14 mouse cellular contexts compared by ENCODE assay signal in the genomic region with DNA sequence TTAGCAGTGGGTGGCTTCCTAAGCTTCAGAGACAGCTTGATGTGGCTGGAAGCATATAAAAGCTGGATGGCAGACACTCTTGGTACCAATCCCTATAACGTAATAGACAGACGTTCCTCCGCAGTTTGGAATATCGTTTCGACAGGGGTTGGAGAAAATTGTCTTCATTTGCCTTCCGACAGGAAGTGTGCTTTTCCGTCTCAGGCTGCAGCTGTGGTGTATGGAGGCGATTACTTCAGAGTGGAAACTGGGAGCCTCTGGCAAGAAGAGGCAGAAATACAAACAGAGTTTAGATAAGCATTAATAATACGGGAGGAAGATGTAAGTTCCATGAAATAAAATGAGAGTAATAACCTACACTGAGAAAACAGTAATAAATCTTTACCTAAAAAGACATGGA. TPM values are rescaled to one million over a fixed set of nuclear protein-coding genes. Genes with fewer than 3 reads are reported as not detected.
DNase-seq lines count a peak whose midpoint lies in the region; ATAC-seq and TF ChIP-seq lines count a peak whose summit lies in the region.
"Had no signal": no experiment of that assay in that cellular context is flagged by ENCODE, and none has a peak within 500 bp of the region (broad histone marks: within the 10 kb centered on the region; RNA-seq: fewer than 3 reads in every experiment).

No protein-coding gene starts in this region.

- H3K27ac ChIP-seq in intestine, embryonic 14.5 days (ENCODE audit: low read depth) = peak overlapping the region; percentile 57; the same call in 1 of the 2 replicates
- H3K27ac ChIP-seq in intestine, postnatal 0 days (ENCODE audit: low read depth, low read length) = no peak overlapping the region; the same call in 1 of the 2 replicates
- peak overlapping the region; percentile 70 for H3K27ac ChIP-seq in embryonic facial prominence, embryonic 10.5 days (replicated peaks)
- H3K27ac ChIP-seq in embryonic facial prominence, embryonic 13.5 days = 0 out of 2 replicates have a peak overlapping the region, but pooled peaks have one; percentile 29
- peak overlapping the region; percentile 33; the same call in 1 of the 2 replicates for H3K27ac ChIP-seq in limb, embryonic 13.5 days
- H3K27ac ChIP-seq: hindbrain, embryonic 15.5 days; liver, embryonic 14.5 days; midbrain, embryonic 12.5 days; neural tube, embryonic 12.5 days had no signal

- peaks cover 17% of the 10 kb centered on the region; the same call in 1 of the 2 replicates for H3K4me1 ChIP-seq in intestine, embryonic 14.5 days (replicated peaks; ENCODE audit: control insufficient read depth, insufficient read depth, low read length)
- no peaks in the 10 kb centered on the region for H3K4me1 ChIP-seq in intestine, postnatal 0 days (replicated peaks; ENCODE audit: control insufficient read depth, insufficient read depth, low read length)
- H3K4me1 ChIP-seq in embryonic facial prominence, embryonic 10.5 days = peaks cover 17% of the 10 kb centered on the region
- peaks cover 27% of the 10 kb centered on the region for H3K4me1 ChIP-seq in embryonic facial prominence, embryonic 13.5 days
- H3K4me1 ChIP-seq in limb, embryonic 13.5 days = peaks cover 41% of the 10 kb centered on the region
- H3K4me1 ChIP-seq: midbrain, embryonic 12.5 days; neural tube, embryonic 12.5 days had no signal

- H3K36me3 ChIP-seq in intestine, embryonic 14.5 days (ENCODE audit: control insufficient read depth, insufficient read depth, low read length) = no peaks in the 10 kb centered on the region
- H3K36me3 ChIP-seq in intestine, postnatal 0 days (ENCODE audit: control insufficient read depth, insufficient read depth) = no peaks in the 10 kb centered on the region
- H3K36me3 ChIP-seq in embryonic facial prominence, embryonic 10.5 days (replicated peaks) = no peaks in the 10 kb centered on the region
- H3K36me3 ChIP-seq in embryonic facial prominence, embryonic 13.5 days = no peaks in the 10 kb centered on the region
- no peaks in the 10 kb centered on the region for H3K36me3 ChIP-seq in limb, embryonic 13.5 days
- H3K36me3 ChIP-seq: hindbrain, embryonic 15.5 days; midbrain, embryonic 12.5 days; neural tube, embryonic 12.5 days had no signal

- WGBS in intestine, embryonic 14.5 days = 27% methylated on average over 9 of the region's 9 CpGs
- WGBS in intestine, postnatal 0 days = 31% methylated on average over 9 of the region's 9 CpGs
- WGBS in embryonic facial prominence, embryonic 10.5 days = 55% methylated on average over 9 of the region's 9 CpGs
- WGBS in embryonic facial prominence, embryonic 13.5 days = 32% methylated on average over 9 of the region's 9 CpGs
- 37% methylated on average over 9 of the region's 9 CpGs for WGBS in limb, embryonic 13.5 days

- 0 out of 2 replicates have a peak overlapping the region, but pooled peaks have one; percentile 7 for H3K4me2 ChIP-seq in intestine, embryonic 14.5 days (ENCODE audit: low read length)
- no peak overlapping the region for H3K4me2 ChIP-seq in intestine, postnatal 0 days (replicated peaks; ENCODE audit: low read depth)
- no peak overlapping the region for H3K4me2 ChIP-seq in embryonic facial prominence, embryonic 13.5 days
- H3K4me2 ChIP-seq in limb, embryonic 13.5 days (replicated peaks) = no peak overlapping the region
- H3K4me2 ChIP-seq: hindbrain, embryonic 15.5 days; midbrain, embryonic 12.5 days; neural tube, embryonic 12.5 days had no signal

- no peak for ATAC-seq in intestine, embryonic 14.5 days (replicated peaks; ENCODE audit: low FRiP score, low TSS enrichment, low read depth)
- no peak for ATAC-seq in intestine, postnatal 0 days
- no peak for ATAC-seq in embryonic facial prominence, embryonic 13.5 days (ENCODE audit: insufficient number of reproducible peaks, insufficient read depth, low FRiP score, low TSS enrichment, low read depth)
- no peak for ATAC-seq in limb, embryonic 13.5 days (ENCODE audit: low FRiP score, low read depth)
- no peak for ATAC-seq in activated CD4-positive, CD25-positive, alpha-beta regulatory T cell, adult 4 months

- no peak overlapping the region for H3K9ac ChIP-seq in intestine, embryonic 14.5 days (ENCODE audit: low read length)
- no peak overlapping the region for H3K9ac ChIP-seq in intestine, postnatal 0 days (ENCODE audit: low read depth, low read length)
- no peak overlapping the region for H3K9ac ChIP-seq in embryonic facial prominence, embryonic 13.5 days
- no peak overlapping the region for H3K9ac ChIP-seq in limb, embryonic 13.5 days
- H3K9ac ChIP-seq: hindbrain, embryonic 15.5 days; liver, embryonic 14.5 days; midbrain, embryonic 12.5 days; neural tube, embryonic 12.5 days had no signal

- H3K27me3 ChIP-seq in intestine, embryonic 14.5 days (replicated peaks; ENCODE audit: control insufficient read depth, insufficient read depth, low read length) = no peaks in the 10 kb centered on the region
- H3K27me3 ChIP-seq in intestine, postnatal 0 days (replicated peaks; ENCODE audit: control insufficient read depth, insufficient read depth, low read length) = no peaks in the 10 kb centered on the region
- H3K27me3 ChIP-seq in embryonic facial prominence, embryonic 10.5 days (replicated peaks; ENCODE audit: low read depth, poor library complexity, severe bottlenecking) = no peaks in the 10 kb centered on the region
- H3K27me3 ChIP-seq in embryonic facial prominence, embryonic 13.5 days = no peaks in the 10 kb centered on the region
- H3K27me3 ChIP-seq in limb, embryonic 13.5 days = no peaks in the 10 kb centered on the region
- H3K27me3 ChIP-seq: hindbrain, embryonic 15.5 days; midbrain, embryonic 12.5 days; neural tube, embryonic 12.5 days had no signal

- H3K4me3 ChIP-seq in intestine, embryonic 14.5 days (ENCODE audit: low read depth, low read length) = no peak overlapping the region
- no peak overlapping the region for H3K4me3 ChIP-seq in intestine, postnatal 0 days (ENCODE audit: low read depth, low read length)
- H3K4me3 ChIP-seq in embryonic facial prominence, embryonic 10.5 days = no peak overlapping the region
- H3K4me3 ChIP-seq in embryonic facial prominence, embryonic 13.5 days = no peak overlapping the region
- no peak overlapping the region for H3K4me3 ChIP-seq in limb, embryonic 13.5 days
- H3K4me3 ChIP-seq: hindbrain, embryonic 15.5 days; midbrain, embryonic 12.5 days; neural tube, embryonic 12.5 days had no signal

- H3K9me3 ChIP-seq in intestine, embryonic 14.5 days (ENCODE audit: control insufficient read depth, low read length) = no peaks in the 10 kb centered on the region
- H3K9me3 ChIP-seq in intestine, postnatal 0 days (ENCODE audit: control insufficient read depth) = no peaks in the 10 kb centered on the region
- no peaks in the 10 kb centered on the region for H3K9me3 ChIP-seq in embryonic facial prominence, embryonic 10.5 days
- no peaks in the 10 kb centered on the region for H3K9me3 ChIP-seq in embryonic facial prominence, embryonic 13.5 days
- no peaks in the 10 kb centered on the region for H3K9me3 ChIP-seq in limb, embryonic 13.5 days
- H3K9me3 ChIP-seq: hindbrain, embryonic 15.5 days; midbrain, embryonic 12.5 days; neural tube, embryonic 12.5 days had no signal

- TF ChIP-seq CTCF in intestine, postnatal 0 days (IDR thresholded peaks at IDR 0.05; ENCODE audit: low read depth) = no peak

- no peak for DNase-seq in intestine, embryonic 14.5 days (ENCODE audit: low spot score)
- DNase-seq in embryonic facial prominence, embryonic 10.5 days (ENCODE audit: low spot score) = no peak
- DNase-seq in spleen, postnatal 10 days (ENCODE audit: low spot score in 2 of 2) = no peak
- DNase-seq: adrenal gland, postnatal 36 days; cerebellum, adult 11-12 months; right cerebral cortex, adult 18-20 months had no signal

RNA-seq across cellular contexts. Expression of a gene that starts 28.3 kb away (rescaled TPM):
- 9.0 and 9.1 TPM in 2 replicates for polyA plus RNA-seq in intestine, embryonic 14.5 days (2014; fragmentation: Nextera tagmentation; extraction: Ambion mirVana)
- polyA plus RNA-seq in intestine, postnatal 0 days (2015; fragmentation: Nextera tagmentation; extraction: Ambion mirVana) = 3.8 TPM in 2 replicates
- 4.6 and 6.3 TPM in 2 replicates for polyA plus RNA-seq in embryonic facial prominence, embryonic 10.5 days (2016; fragmentation: Nextera tagmentation; extraction: Ambion mirVana)
- 11.4 and 14.1 TPM in 2 replicates for polyA plus RNA-seq in embryonic facial prominence, embryonic 13.5 days (2015; fragmentation: Nextera tagmentation; extraction: Ambion mirVana)
- 9.5 and 10.4 TPM in 2 replicates for polyA plus RNA-seq in limb, embryonic 13.5 days (2015; fragmentation: Nextera tagmentation; extraction: Ambion mirVana)
- under 1 TPM in 1 of 2 experiments, not detected in 1; 0.32 TPM for polyA plus RNA-seq in activated CD4-positive, CD25-positive, alpha-beta regulatory T cell, adult 4 months (2017; shearing (Covaris generic))

RNA-seq across cellular contexts. Expression of a gene that starts 28.4 kb away (rescaled TPM):
- 8.0 and 8.2 TPM in 2 replicates for polyA plus RNA-seq in intestine, embryonic 14.5 days (2014; fragmentation: Nextera tagmentation; extraction: Ambion mirVana)
- 4.6 and 5.0 TPM in 2 replicates for polyA plus RNA-seq in intestine, postnatal 0 days (2015; fragmentation: Nextera tagmentation; extraction: Ambion mirVana)
- 3.7 and 4.3 TPM in 2 replicates for polyA plus RNA-seq in embryonic facial prominence, embryonic 10.5 days (2016; fragmentation: Nextera tagmentation; extraction: Ambion mirVana)
- polyA plus RNA-seq in embryonic facial prominence, embryonic 13.5 days (2015; fragmentation: Nextera tagmentation; extraction: Ambion mirVana) = 8.9 and 12.0 TPM in 2 replicates
- 7.9 and 8.6 TPM in 2 replicates for polyA plus RNA-seq in limb, embryonic 13.5 days (2015; fragmentation: Nextera tagmentation; extraction: Ambion mirVana)
- polyA plus RNA-seq in activated CD4-positive, CD25-positive, alpha-beta regulatory T cell, adult 4 months (2017; shearing (Covaris generic)) = under 1 TPM in 1 of 2 experiments, not detected in 1; 0.65 TPM
